Mouse (Mus musculus): ENCODE data around the gene Phf6. TPM values are rescaled to one million over a fixed set of nuclear protein-coding genes. Genes with fewer than 3 reads are reported as not detected.

Phf6 gene
- polyA plus RNA-seq, 1 experiment from 2014 or later, result 71.5 TPM

DNA sequence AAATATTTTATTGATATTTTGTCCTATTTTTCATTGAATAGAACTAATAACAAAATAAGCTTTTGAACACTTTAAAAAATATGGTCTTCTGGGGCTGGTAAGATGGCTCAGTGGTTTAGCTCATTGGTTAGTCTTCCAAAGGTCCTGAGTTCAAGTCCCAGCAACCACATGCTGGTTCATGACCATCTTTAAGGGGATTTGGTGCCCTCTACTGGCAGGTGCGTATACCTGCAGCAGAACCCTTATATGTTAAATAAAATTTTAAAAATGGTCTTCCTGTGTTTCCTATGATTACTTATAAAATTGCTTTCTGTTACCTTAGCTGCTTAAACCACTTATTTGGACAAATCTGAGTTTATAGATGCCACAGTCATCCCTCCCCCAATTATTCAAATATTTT lies 16.8 kb downstream of the Phf6 start:
- no peak overlapping the region for H3K27ac ChIP-seq (ENCODE audit: low read depth, low read length)
- no peaks in the 10 kb centered on the region for H3K9me3 ChIP-seq (ENCODE audit: control insufficient read depth, low read length)
- H3K36me3 ChIP-seq (ENCODE audit: control insufficient read depth, insufficient read depth, low read length), result no peaks in the 10 kb centered on the region
- no peak for ATAC-seq (ENCODE audit: low read depth)
- no peaks in the 10 kb centered on the region for H3K4me1 ChIP-seq (ENCODE audit: control insufficient read depth, insufficient read depth, low read length)
- no peak overlapping the region for H3K9ac ChIP-seq (replicated peaks; ENCODE audit: low read depth, low read length)
- H3K4me2 ChIP-seq (ENCODE audit: low read depth, low read length), result no peak overlapping the region
- no peaks in the 10 kb centered on the region for H3K27me3 ChIP-seq (ENCODE audit: control insufficient read depth, insufficient read depth, low read length)
- H3K4me3 ChIP-seq (ENCODE audit: low read depth, low read length), result no peak overlapping the region
- 44% methylated on average over 1 of the region's 1 CpGs for WGBS

DNA sequence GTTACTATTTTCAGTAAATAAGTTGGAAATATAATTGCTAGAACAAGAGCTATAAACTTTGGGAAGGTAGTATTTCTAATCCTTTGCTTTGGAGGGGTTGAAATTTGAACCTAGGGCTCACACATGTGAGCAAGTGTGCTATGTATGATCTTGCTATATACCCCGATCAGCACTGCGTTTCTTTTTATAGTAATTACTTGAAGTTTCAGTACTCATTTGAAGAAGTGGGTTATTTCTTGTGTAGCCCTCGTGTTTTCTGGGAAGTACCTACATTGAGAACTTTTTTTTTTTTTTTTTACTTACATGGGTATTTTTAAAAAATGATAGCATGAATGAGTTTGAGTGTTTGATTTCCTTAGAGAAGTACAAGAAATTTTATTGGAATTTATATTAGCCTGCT lies 17.7 kb downstream of the Phf6 start:
- Histone ChIP-seq H3K9me3 (ENCODE audit: control insufficient read depth, low read length) (no peaks in the 10 kb centered on the region), H3K27ac (ENCODE audit: low read depth, low read length) (no peak overlapping the region), H3K27me3 (ENCODE audit: control insufficient read depth, insufficient read depth, low read length) (no peaks in the 10 kb centered on the region), H3K36me3 (ENCODE audit: control insufficient read depth, insufficient read depth, low read length) (no peaks in the 10 kb centered on the region), H3K4me2 (ENCODE audit: low read depth, low read length) (no peak overlapping the region), H3K4me3 (ENCODE audit: low read depth, low read length) (no peak overlapping the region), H3K9ac (replicated peaks; ENCODE audit: low read depth, low read length) (no peak overlapping the region), H3K4me1 (ENCODE audit: control insufficient read depth, insufficient read depth, low read length) (no peaks in the 10 kb centered on the region)
- no peak for ATAC-seq (ENCODE audit: low read depth)
- WGBS, result 84% methylated on average over 3 of the region's 3 CpGs

DNA sequence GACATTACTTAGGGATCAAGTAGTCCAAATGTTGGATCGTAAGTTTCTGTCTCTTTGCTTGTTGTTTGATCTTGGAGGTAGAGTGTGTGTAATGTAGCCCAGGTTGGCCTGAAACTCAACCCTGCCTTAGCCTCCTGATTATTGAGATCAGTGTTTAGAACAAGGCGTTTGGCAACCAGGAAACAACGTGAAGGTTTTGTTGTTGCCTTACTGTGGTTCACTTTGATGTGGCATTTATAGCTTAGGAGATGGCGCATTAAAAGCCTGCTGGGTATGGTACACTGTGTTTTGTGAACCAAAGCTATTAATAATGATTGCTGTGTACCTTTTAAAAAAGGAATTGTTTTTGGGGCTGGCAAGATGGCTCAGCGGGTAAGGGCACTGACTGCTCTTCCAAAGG lies 18.1 kb downstream of the Phf6 start:
- no peak overlapping the region for H3K4me3 ChIP-seq (ENCODE audit: low read depth, low read length)
- no peaks in the 10 kb centered on the region for H3K36me3 ChIP-seq (ENCODE audit: control insufficient read depth, insufficient read depth, low read length)
- no peaks in the 10 kb centered on the region for H3K4me1 ChIP-seq (ENCODE audit: control insufficient read depth, insufficient read depth, low read length)
- no peak overlapping the region for H3K27ac ChIP-seq (ENCODE audit: low read depth, low read length)
- no peak for ATAC-seq (ENCODE audit: low read depth)
- no peak overlapping the region for H3K9ac ChIP-seq (replicated peaks; ENCODE audit: low read depth, low read length)
- no peaks in the 10 kb centered on the region for H3K27me3 ChIP-seq (ENCODE audit: control insufficient read depth, insufficient read depth, low read length)
- no peaks in the 10 kb centered on the region for H3K9me3 ChIP-seq (ENCODE audit: control insufficient read depth, low read length)
- 80% methylated on average over 5 of the region's 5 CpGs for WGBS
- H3K4me2 ChIP-seq (ENCODE audit: low read depth, low read length), result no peak overlapping the region

DNA sequence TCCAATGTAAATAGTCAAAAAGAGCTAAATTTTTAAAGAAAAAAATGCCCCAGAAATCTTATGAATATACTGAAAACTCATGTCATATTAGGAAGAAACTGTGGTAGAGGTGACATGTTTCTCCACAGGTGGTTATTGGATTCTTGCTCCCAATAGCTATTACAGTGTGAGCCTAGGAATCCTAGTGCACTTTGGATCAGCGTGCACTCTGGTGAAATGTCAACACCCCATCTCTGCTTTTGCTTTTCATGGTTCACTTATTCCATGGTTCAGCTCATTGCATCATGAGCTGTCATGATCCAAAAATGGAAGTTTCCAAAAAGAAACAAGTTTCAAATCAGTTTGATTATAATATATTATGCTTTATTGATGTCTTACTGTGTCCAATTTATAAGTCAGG lies 20.1 kb downstream of the Phf6 start:
- no peaks in the 10 kb centered on the region for H3K4me1 ChIP-seq (ENCODE audit: control insufficient read depth, insufficient read depth, low read length)
- no peaks in the 10 kb centered on the region for H3K9me3 ChIP-seq (ENCODE audit: control insufficient read depth, low read length)
- H3K27ac ChIP-seq (ENCODE audit: low read depth, low read length), result no peak overlapping the region
- H3K4me2 ChIP-seq (ENCODE audit: low read depth, low read length), result no peak overlapping the region
- WGBS, result 92% methylated on average over 1 of the region's 1 CpGs
- no peak overlapping the region for H3K9ac ChIP-seq (replicated peaks; ENCODE audit: low read depth, low read length)
- H3K36me3 ChIP-seq (ENCODE audit: control insufficient read depth, insufficient read depth, low read length), result no peaks in the 10 kb centered on the region
- no peaks in the 10 kb centered on the region for H3K27me3 ChIP-seq (ENCODE audit: control insufficient read depth, insufficient read depth, low read length)
- no peak overlapping the region for H3K4me3 ChIP-seq (ENCODE audit: low read depth, low read length)
- ATAC-seq (ENCODE audit: low read depth), result no peak

DNA sequence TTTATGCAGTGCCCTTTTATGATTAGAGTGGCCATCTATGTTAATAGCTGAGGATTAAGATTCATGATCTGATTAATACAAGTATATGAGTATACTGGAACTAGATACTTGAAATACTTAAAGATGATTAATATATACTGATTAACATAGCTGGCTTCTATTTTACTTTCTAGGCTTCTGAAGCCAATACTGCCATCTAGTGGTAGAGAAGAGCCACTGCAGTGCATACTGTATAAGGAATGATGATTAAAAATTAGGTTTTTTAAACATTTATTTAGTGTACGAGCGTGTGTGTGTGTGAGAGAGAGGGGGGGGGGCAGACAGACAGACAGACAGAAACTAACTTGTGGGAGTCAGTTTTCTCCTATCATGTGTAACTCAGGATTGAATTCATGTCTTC lies 22.4 kb downstream of the Phf6 start:
- 63% methylated on average over 2 of the region's 2 CpGs for WGBS
- Histone ChIP-seq H3K27ac (ENCODE audit: low read depth, low read length) (no peak overlapping the region), H3K36me3 (ENCODE audit: control insufficient read depth, insufficient read depth, low read length) (no peaks in the 10 kb centered on the region), H3K4me3 (ENCODE audit: low read depth, low read length) (no peak overlapping the region), H3K27me3 (ENCODE audit: control insufficient read depth, insufficient read depth, low read length) (no peaks in the 10 kb centered on the region), H3K4me2 (ENCODE audit: low read depth, low read length) (no peak overlapping the region), H3K9me3 (ENCODE audit: control insufficient read depth, low read length) (no peaks in the 10 kb centered on the region), H3K4me1 (ENCODE audit: control insufficient read depth, insufficient read depth, low read length) (no peaks in the 10 kb centered on the region), H3K9ac (replicated peaks; ENCODE audit: low read depth, low read length) (no peak overlapping the region)
- no peak for ATAC-seq (ENCODE audit: low read depth)

DNA sequence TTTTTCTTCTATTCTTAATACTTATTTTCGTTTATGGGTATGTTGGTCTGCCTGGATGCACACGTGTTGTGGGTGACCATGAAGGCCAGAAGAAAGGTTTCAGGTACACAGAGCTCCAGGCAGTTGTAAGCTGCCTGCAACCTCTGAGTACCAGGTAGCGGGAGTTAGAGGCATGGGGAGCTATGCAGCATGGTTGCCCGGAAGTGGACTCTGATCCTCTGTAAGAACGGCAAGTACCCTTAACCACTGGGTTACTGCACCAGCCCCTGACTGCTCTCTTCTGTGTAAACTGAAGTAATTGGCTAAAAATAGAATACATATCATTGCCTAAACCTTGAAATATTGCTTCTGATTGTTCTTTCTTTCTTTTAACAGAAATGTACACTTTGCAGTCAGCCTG lies 33.4 kb downstream of the Phf6 start:
- 90% methylated on average over 5 of the region's 5 CpGs for WGBS
- Histone ChIP-seq H3K36me3 (ENCODE audit: control insufficient read depth, insufficient read depth, low read length) (0 out of 2 replicates have a peak, but pooled peaks cover 6% of the 10 kb centered on the region), H3K4me3 (ENCODE audit: low read depth, low read length) (no peak overlapping the region), H3K27ac (ENCODE audit: low read depth, low read length) (no peak overlapping the region), H3K9me3 (ENCODE audit: control insufficient read depth, low read length) (no peaks in the 10 kb centered on the region), H3K4me2 (ENCODE audit: low read depth, low read length) (no peak overlapping the region), H3K27me3 (ENCODE audit: control insufficient read depth, insufficient read depth, low read length) (no peaks in the 10 kb centered on the region), H3K4me1 (ENCODE audit: control insufficient read depth, insufficient read depth, low read length) (no peaks in the 10 kb centered on the region), H3K9ac (replicated peaks; ENCODE audit: low read depth, low read length) (no peak overlapping the region)
- no peak for ATAC-seq (ENCODE audit: low read depth)

DNA sequence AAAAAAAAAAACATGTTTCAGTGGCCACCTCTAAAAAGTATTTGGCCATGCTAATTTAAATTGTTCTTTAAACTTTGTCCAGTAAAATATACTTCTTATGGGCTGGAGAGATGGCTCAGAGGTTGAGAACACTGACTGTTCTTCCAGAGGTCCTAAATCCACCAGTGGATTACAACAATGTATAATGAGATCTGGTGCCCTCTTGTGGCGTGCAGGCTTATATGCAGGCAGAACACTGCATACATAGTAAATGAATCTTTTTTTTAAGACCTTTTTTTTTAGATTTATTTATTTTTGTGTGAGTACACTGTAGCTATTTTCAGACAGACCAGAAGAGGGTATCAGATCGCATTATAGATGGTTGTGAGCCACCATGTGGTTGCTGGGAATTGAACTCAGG lies 37.6 kb downstream of the Phf6 start:
- no peak overlapping the region for H3K27ac ChIP-seq (ENCODE audit: low read depth, low read length)
- H3K27me3 ChIP-seq (ENCODE audit: control insufficient read depth, insufficient read depth, low read length), result no peaks in the 10 kb centered on the region
- H3K9me3 ChIP-seq (ENCODE audit: control insufficient read depth, low read length), result no peaks in the 10 kb centered on the region
- no peak for ATAC-seq (ENCODE audit: low read depth)
- H3K4me3 ChIP-seq (ENCODE audit: low read depth, low read length), result no peak overlapping the region
- 62% methylated on average over 2 of the region's 2 CpGs for WGBS
- no peak overlapping the region for H3K9ac ChIP-seq (replicated peaks; ENCODE audit: low read depth, low read length)
- H3K36me3 ChIP-seq (ENCODE audit: control insufficient read depth, insufficient read depth, low read length), result 0 out of 2 replicates have a peak, but pooled peaks cover 6% of the 10 kb centered on the region
- no peak overlapping the region for H3K4me2 ChIP-seq (ENCODE audit: low read depth, low read length)
- no peaks in the 10 kb centered on the region for H3K4me1 ChIP-seq (ENCODE audit: control insufficient read depth, insufficient read depth, low read length)

DNA sequence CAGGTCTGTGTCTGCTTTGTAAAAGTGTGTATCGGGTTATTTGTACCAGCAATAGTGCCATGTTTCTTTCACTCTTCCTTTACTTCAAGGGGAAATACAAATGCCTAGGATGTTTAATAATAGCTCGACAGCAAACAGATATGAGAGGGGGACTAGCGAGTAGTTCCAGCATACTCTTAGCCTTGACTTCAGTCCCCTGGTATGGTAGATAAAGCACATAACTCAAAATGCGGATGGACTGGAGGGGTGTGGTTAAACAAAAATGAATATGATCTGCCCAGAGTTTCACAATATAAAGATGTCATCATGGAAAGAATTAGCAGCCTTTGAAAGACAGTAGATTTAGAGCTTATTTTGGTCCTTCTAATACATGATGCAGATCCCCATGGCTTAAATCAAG lies 44.9 kb downstream of the Phf6 start:
- Histone ChIP-seq H3K9me3 (ENCODE audit: control insufficient read depth, low read length) (no peaks in the 10 kb centered on the region), H3K27me3 (ENCODE audit: control insufficient read depth, insufficient read depth, low read length) (no peaks in the 10 kb centered on the region), H3K4me1 (ENCODE audit: control insufficient read depth, insufficient read depth, low read length) (no peaks in the 10 kb centered on the region), H3K36me3 (ENCODE audit: control insufficient read depth, insufficient read depth, low read length) (no peaks in the 10 kb centered on the region), H3K27ac (ENCODE audit: low read depth, low read length) (no peak overlapping the region), H3K9ac (replicated peaks; ENCODE audit: low read depth, low read length) (no peak overlapping the region), H3K4me2 (ENCODE audit: low read depth, low read length) (no peak overlapping the region), H3K4me3 (ENCODE audit: low read depth, low read length) (no peak overlapping the region)
- ATAC-seq (ENCODE audit: low read depth), result no peak
- WGBS, result 94% methylated on average over 4 of the region's 4 CpGs

DNA sequence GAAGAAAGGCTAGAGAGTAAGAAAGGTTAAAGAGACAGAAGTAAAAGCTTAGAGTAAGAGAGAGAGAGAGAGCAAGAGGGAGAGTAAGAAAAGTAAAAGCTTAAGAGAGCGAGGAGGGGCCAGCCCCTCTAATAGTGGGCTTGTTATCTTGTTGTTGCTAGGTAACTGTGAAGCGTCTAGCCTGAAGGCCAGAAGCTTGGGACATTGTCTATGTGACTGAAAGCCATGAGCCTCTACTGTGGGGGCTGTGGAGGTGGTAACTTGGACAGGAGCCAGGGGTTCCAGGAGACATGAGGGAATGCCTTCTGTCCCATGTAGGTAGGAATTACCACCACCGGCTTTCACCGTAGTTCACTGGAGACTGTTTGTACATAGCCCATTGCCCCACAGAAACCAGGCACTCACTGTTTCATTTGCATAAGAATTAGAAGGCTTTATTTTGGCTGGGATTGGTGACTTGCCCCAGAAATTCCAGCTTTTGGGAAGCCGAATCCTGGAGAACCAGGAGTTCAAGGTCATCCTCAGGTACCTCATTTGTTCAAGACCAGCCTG lies 49.6 kb downstream of the Phf6 start:
- Histone ChIP-seq H3K4me1 (ENCODE audit: control insufficient read depth, insufficient read depth, low read length) (no peaks in the 10 kb centered on the region), H3K4me2 (ENCODE audit: low read depth, low read length) (no peak overlapping the region), H3K9ac (replicated peaks; ENCODE audit: low read depth, low read length) (no peak overlapping the region), H3K36me3 (ENCODE audit: control insufficient read depth, insufficient read depth, low read length) (no peaks in the 10 kb centered on the region), H3K9me3 (ENCODE audit: control insufficient read depth, low read length) (no peaks in the 10 kb centered on the region), H3K4me3 (ENCODE audit: low read depth, low read length) (no peak overlapping the region), H3K27ac (ENCODE audit: low read depth, low read length) (no peak overlapping the region), H3K27me3 (ENCODE audit: control insufficient read depth, insufficient read depth, low read length) (no peaks in the 10 kb centered on the region)
- 48% methylated on average over 5 of the region's 5 CpGs for WGBS
- ATAC-seq (ENCODE audit: low read depth), result no peak

DNA sequence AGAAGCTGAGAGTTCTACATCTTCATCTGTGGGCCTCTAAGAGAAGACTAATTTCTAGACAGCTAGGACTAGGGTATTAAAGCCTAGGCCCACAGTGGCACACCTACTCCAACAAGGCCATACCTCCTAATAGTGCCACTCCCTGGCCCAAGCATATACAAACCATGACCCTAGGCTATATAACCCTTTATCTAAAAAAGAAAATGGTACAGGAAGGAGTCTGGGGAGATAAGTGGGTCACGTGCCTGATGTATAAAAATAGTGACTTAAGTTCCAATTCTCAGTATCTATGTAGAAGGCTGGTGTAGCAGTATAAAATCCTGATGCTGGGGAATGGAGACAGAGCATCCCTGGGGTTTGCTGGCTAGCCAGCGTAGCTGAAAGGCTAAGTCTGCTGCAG lies 53.1 kb downstream of the Phf6 start:
- no peaks in the 10 kb centered on the region for H3K27me3 ChIP-seq (ENCODE audit: control insufficient read depth, insufficient read depth, low read length)
- no peak overlapping the region for H3K4me3 ChIP-seq (ENCODE audit: low read depth, low read length)
- ATAC-seq (ENCODE audit: low read depth), result no peak
- H3K9me3 ChIP-seq (ENCODE audit: control insufficient read depth, low read length), result no peaks in the 10 kb centered on the region
- H3K9ac ChIP-seq (replicated peaks; ENCODE audit: low read depth, low read length), result no peak overlapping the region
- H3K4me2 ChIP-seq (ENCODE audit: low read depth, low read length), result no peak overlapping the region
- no peaks in the 10 kb centered on the region for H3K4me1 ChIP-seq (ENCODE audit: control insufficient read depth, insufficient read depth, low read length)
- WGBS, result 94% methylated on average over 2 of the region's 2 CpGs
- no peak overlapping the region for H3K27ac ChIP-seq (ENCODE audit: low read depth, low read length)
- no peaks in the 10 kb centered on the region for H3K36me3 ChIP-seq (ENCODE audit: control insufficient read depth, insufficient read depth, low read length)

Measured in neural tube, embryonic 14.5 days (tissue).